Mouse (Mus musculus) heart, adult 8-10 months (tissue): ENCODE measurements around the gene Cntrl. TPM values are rescaled to one million over a fixed set of nuclear protein-coding genes. Genes with fewer than 3 reads are reported as not detected.

Experiments
- DNase-seq: peaks from one replicate; pipeline ENCODE4 v3.0.0; 2022; ENCODE audit warnings: low spot score
- total RNA-seq, 4 experiments: library from RNA; stranded (reverse); gene quantifications; 2 replicates each; pipeline ENCODE4 v1.2.4; 2022

Cntrl gene
- total RNA-seq, 4 experiments from 2014 or later: 5.9 to 8.2 (median 6.2) TPM

GRCm38 (mm10) chr2:35222822-35223391 is 113.6 kb downstream of the Cntrl start:
- DNase-seq: no peak

- DNase-seq: no peak
Measured at GRCm38 (mm10) chr2:35224285-35224684, 115.0 kb downstream of the Cntrl start.

GRCm38 (mm10) chr2:35228145-35228544 is 118.9 kb downstream of the Cntrl start:
- no peak for DNase-seq

Other genes with a start within 250 kb of the Cntrl start
- 1 to 10 TPM in 2 of 4 experiments, under 1 TPM in 2; 0.87 to 2.1 (median 1.1) TPM for gene Cutal, start 235.1 kb upstream of the Cntrl start, total RNA-seq
- gene Psmd5, start 234.5 kb upstream of the Cntrl start, total RNA-seq: 10 to 100 TPM; 11.2 to 13.0 (median 11.9) TPM
- gene Phf19, start 195.5 kb upstream of the Cntrl start, total RNA-seq: 1 to 10 TPM in 2 of 4 experiments, under 1 TPM in 2; 0.66 to 1.5 (median 1.2) TPM
- gene Traf1, start 147.7 kb upstream of the Cntrl start, total RNA-seq: 1 to 10 TPM; 1.1 to 2.6 (median 1.2) TPM
- not detected for gene Hc, start 48.1 kb upstream of the Cntrl start, total RNA-seq
- under 1 TPM in 1 of 4 experiments, not detected in 3; 0.25 TPM for gene AI182371, start 7.9 kb upstream of the Cntrl start, total RNA-seq
- 100 to 1,000 TPM; 120 to 139 (median 132) TPM for gene Rab14, start 91.6 kb downstream of the Cntrl start, total RNA-seq
- 100 to 1,000 TPM; 584 to 827 (median 671) TPM for gene Gsn, start 146.9 kb downstream of the Cntrl start, total RNA-seq
- 100 to 1,000 TPM in 2 of 4 experiments, 10 to 100 TPM in 2; 83.8 to 137 (median 102) TPM for gene Stom, start 227.5 kb downstream of the Cntrl start, total RNA-seq